In the genomic region with DNA sequence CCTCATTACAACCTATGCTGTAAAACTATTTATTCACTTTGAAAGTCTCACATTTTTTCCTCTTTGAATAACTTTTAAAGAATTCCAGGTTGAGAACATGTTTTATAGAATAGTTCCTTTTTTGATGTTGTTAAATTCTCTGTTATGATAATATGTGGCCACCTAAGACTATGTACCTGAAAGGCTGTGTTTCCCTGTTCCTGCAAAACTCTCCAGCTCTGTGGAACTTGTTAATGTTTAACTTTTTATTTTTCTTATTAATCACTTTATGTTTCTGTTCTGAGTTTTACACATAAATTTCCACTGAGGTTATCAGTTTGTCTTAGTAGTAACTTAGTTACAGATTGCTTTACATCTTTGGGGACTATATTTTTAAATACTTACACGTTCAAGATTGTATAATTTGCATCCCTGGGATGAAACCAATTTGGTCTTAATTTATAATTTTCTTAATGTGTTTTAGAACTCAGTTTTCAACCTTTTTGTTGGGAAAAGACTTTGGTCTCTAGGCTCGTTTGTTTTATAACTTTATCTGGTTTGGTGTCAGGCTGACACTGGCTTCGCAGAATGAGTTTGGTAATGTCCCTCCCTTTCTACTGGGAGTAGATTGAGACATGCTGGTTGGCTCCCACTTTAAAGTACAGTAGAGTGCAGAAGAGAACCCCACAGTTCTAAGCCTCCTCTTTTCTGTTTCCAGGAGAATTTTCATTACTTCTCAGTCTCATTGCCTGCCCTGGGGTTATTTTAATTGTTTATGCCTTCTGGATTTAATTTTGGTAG, we compare ENCODE assay signal across 24 mouse cellular contexts.
"Had no signal": no experiment of that assay in that cellular context is flagged by ENCODE, and none has a peak within 500 bp of the region (broad histone marks: within the 10 kb centered on the region; RNA-seq: fewer than 3 reads in every experiment).

No protein-coding gene starts in this region.

- H3K4me1 ChIP-seq: heart, embryonic 13.5 days; heart, embryonic 15.5 days; hindbrain, embryonic 13.5 days; hindbrain, embryonic 15.5 days; limb, embryonic 13.5 days; limb, embryonic 15.5 days had no signal

- H3K36me3 ChIP-seq: heart, embryonic 13.5 days; heart, embryonic 15.5 days; hindbrain, embryonic 13.5 days; hindbrain, embryonic 15.5 days; limb, embryonic 13.5 days; limb, embryonic 15.5 days had no signal

- H3K27ac ChIP-seq: heart, adult 2 months; heart, embryonic 13.5 days; heart, embryonic 15.5 days; hindbrain, embryonic 13.5 days; hindbrain, embryonic 15.5 days; hindbrain, postnatal 0 days; layer of hippocampus, adult 2 months; left cerebral cortex, adult 2 months; limb, embryonic 13.5 days; limb, embryonic 15.5 days; liver, embryonic 14.5 days had no signal

- H3K27me3 ChIP-seq: heart, embryonic 13.5 days; heart, embryonic 15.5 days; hindbrain, embryonic 13.5 days; hindbrain, embryonic 15.5 days; limb, embryonic 13.5 days; limb, embryonic 15.5 days had no signal

- DNase-seq: gastrocnemius, postnatal 14 days; gastrocnemius, postnatal 36 days; heart, adult 11 months; heart, adult 2 months; heart, postnatal 14 days; heart, postnatal 36 days; kidney, adult 2 months; kidney, adult 9 months; kidney, postnatal 10 days; kidney, postnatal 25 days; kidney, postnatal 4 days; left cerebral cortex, postnatal 4 days had no signal

- H3K9me3 ChIP-seq: heart, embryonic 13.5 days; heart, embryonic 15.5 days; hindbrain, embryonic 13.5 days; hindbrain, embryonic 15.5 days; limb, embryonic 13.5 days; limb, embryonic 15.5 days had no signal

- H3K9ac ChIP-seq: heart, embryonic 13.5 days; heart, embryonic 15.5 days; hindbrain, embryonic 13.5 days; hindbrain, embryonic 15.5 days; limb, embryonic 13.5 days; limb, embryonic 15.5 days; liver, embryonic 14.5 days had no signal

- H3K4me2 ChIP-seq: heart, embryonic 11.5 days; heart, embryonic 13.5 days; heart, embryonic 15.5 days; hindbrain, embryonic 13.5 days; hindbrain, embryonic 15.5 days; limb, embryonic 13.5 days; limb, embryonic 15.5 days; liver, embryonic 11.5 days had no signal

- H3K4me3 ChIP-seq: heart, adult 2 months; heart, embryonic 13.5 days; heart, embryonic 15.5 days; hindbrain, embryonic 13.5 days; hindbrain, embryonic 15.5 days; layer of hippocampus, adult 2 months; left cerebral cortex, adult 2 months; limb, embryonic 13.5 days; limb, embryonic 15.5 days had no signal

- ATAC-seq: hindbrain, postnatal 0 days had no signal
